Mouse (Mus musculus): ENCODE data around the gene Cd63.

Gene Cd63

DNA sequence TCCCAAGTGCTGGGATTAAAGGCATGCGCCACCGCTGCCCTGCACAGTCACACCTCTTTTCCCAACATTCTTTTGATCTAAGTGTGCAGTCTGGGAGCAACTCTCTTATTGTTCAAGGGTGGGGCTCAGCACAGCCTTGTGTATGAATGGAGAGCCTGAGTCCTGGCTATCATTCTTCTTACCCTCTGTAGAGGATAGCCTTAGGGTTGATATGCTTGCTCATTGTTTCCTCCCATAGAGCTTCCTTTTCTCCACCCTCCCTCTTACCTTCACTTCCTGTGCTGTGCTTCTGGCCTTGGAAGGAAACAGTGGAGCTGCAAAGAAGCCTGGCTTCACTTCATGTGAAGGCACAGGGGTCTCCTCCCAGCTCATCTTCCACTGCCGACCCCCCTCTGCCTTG, at the start of gene Cd63:
Gene Cd63, plus strand, starts transcription at position 292 of the 400 bp plus-strand sequence.
- no peak for DNase-seq

DNA sequence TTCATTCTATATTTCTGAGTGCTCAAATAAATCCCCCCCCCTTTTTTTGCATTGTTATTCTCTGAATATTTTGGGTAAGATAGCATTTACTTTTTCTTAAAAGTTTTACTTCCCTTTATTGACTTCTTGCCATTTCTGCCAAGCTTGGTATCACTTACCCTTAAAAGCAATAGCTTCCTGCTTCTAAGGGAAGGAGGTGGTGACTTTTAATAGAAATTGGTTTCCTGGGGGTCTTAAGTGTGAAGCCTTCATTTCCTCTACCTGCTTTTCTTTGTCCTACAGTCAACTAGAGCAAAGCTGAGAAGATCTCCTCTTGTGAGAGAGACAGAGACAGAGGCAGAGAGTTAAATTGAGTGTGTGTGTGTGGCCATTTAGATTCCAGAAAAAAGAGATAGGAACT, 39.6 kb upstream of the Cd63 start:
- DNase-seq = no peak

DNA sequence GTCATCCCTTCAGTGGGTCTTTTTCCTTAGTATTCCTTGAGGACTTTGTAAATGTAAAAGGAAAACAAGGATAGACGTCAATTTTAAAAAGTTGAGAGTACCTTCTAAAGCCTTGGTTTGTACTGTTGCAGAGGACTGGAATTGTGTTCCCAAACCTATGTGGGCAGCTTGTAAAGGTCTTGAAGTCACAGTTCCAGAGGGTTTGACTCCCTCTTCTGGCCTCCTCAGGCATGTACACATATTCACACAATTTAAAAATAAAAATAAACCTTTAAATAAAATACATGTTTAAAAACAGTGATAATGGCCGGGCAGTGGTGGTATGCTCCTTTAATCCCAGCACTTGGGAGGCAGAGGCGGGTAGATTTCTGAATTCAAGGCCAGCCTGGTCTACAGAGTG, 34.7 kb upstream of the Cd63 start:
- no peak for DNase-seq

DNA sequence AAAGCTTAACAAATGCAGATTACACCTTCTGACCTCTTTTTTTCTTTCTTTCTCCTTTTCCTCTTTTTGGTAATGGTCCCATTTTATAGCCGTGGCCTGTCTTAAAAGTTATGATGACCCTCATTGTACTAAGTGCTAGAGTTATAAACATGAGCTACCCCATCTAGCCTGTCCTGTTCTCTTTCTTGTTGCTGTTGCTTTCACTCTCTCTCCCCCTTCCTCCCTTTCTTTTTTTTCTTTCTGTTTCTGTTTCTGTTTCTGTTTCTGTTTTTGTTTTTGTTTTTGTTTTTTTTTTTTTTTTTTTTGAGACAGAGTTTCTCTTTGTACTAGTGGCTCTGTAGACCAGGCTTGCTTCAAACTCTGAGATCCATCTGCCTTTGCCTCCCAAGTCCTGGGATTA, 34.3 kb upstream of the Cd63 start:
- DNase-seq = no peak

DNA sequence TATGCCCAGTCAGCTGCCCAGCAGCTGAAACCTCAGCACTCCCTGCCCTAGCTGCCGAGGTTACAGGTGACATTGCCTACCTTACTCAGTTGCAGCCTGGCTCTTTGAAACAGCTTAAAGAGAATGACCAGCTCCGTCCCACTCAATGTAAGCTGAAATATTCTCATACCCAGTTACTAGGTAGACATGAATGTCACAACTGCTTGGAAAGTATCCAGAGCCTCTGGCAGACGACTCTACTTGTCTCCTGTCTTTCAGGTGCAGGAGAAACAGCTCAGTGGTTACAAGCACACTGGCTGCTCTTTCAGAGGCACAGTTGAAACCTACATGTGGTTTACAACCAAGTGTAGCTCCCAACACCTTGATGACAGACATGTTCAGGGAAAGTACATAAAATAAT, 30.4 kb upstream of the Cd63 start:
- no peak for DNase-seq

DNA sequence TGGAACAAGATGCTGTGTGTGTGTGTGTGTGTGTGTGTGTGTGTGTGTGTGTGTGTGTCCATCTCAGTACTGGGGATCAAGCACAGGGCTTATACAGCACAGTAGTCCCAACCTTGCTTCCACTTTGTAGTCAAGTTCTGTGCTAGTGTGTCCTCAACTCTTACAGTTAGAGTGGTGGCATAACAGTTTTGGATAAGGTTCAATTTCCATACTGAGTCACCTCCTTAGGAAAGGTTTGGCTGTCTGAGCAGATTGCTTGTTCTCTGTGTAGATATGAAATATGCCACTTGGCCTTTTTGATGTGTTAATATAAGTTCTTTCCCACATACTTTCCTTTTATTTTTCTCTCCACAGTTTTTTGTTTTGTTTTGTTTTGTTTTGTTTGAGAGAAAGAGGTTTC, 22.5 kb upstream of the Cd63 start:
- DNase-seq = no peak

DNA sequence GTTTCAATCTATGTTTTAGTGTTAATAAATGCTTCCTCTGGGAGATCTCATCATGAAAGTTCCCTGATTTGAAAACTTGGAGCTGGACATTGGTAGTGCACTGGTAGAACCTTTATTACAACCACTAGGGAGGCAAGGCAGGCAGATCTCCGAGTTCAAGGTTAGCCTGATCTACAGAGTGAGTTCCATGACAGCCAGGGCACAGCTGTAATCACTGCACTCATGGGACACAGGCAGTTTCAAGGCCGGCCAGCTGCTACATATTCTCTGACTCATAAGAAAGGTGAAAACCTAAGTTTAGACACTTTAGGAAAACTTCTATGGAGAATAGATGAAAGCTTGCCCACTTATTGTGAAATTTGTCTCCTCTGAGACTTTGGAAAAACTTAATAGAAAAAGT, 22.0 kb upstream of the Cd63 start:
- no peak for DNase-seq

DNA sequence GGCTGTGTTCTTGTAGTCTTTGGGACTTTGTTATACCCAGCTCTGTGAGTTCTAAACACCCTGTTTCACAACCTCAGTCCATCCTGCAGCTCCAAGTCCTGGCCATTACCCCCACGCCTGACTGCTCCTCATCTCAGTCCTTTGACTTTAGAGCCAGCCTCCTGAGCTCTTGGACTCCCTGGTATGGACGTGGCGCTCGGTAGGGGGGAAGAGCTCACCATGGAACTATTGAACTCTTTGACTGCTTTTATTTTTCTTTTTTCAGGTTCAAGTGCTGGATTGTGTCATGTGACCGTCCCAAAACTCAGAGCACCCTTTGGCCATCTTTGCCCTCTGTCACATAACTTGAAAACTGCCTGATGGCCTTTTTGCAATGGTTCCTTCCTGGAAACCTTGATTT, 18.7 kb upstream of the Cd63 start:
- no peak for DNase-seq

DNA sequence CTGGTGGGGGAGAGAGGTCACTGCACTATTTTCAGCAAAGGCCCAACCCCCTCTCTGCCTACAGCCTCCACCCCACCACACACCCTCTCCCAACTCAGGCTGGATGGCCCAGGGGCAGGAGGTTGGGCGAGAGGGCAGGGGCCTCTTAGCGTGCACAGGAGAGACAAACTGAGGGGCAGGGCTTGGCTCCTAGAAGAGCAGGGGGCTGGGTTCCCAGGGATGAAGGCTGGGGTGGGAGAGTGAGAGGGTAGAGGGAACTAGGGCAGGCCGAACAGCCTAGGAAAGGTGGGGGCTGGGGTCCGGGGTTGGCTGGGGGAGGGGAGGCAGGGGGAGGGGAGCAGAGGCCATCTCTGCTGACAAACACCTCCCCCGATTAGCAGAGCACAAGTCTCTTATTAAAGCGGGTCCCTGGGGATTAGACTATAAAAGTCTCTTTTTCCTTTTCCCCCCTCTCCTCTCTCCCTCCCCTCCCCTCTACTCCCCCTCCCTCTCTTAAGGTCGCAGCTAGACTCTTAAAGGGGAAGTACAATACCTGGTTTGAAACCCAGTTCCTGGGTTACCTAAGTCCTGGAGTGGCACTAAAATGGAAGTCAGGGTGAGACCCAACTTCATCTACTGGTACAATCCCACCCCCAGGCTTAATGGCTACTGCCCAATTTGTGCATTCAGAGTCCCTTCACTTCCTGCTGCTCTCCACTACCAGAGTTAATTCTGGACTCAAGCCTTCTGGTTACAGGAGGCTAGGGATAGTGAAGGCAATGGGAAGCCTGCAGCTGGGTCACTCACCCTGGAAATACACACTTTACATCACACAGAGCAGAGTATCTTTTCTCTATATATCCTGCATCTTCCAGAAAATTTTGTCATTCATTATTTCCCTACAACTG, 11.6 kb upstream of the Cd63 start:
- DNase-seq = peak; percentile 44 to 60

DNA sequence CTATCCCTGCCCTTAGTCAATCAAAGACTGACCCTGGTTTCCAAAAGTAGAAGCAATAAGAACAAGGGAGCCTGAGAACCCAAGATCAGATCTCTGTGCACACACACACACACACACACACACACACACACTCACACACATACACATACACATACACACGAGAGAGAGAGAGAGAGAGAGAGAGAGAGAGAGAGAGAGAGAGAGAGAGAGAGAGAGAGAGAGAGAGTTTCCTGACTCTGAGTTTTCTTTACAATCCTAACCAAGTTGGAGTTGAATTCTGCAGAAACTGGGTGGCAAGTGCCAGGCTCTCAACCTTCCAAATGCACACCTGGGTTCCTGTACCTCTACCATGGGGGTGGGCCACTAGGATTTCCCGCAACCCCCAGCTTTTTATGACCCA, 10.9 kb upstream of the Cd63 start:
- no peak for DNase-seq

DNA sequence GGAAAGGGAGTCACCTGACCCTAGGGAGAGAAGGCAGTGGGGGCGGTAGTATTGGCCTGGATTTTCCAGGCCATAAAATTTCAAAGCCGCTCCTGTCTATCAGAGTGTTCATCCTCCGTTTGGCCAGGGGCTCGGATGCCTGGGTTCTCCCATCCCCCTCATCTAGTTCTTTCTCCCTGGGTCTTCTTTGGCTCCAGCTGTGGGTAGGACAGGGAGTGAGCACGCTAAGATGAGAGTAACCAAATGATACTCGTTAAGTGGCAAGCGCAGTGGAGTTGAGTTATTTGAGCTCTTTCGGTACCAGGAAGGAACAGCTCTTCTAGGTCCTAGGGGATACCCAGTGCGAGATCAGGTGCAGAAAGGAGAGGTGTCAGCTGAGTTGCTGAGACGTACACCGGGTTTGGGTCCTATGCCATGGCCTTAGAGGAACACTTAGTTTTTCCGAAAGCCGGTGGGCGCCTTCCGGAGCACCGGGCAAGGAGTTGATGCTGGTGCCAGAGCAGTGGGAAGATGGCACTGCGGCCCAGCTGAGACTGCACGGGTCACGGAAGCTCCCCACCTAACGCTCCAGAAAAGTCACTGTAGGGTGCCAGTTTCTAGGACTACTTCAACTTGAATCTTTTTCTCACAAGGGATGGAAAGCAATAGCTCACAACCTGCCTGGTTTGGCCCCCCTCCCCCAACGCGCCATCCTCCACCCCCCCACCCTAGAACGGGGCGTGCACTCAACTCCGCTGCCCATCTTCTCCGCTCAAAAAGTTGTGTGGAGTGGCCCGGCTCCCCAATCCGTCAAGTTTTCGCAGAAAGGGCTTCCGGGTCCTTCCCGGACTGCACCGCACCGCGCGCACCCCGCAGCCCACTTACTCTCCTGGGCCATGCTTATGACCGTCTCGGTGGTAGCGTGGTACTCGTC, 10.2 kb upstream of the Cd63 start:
- peak in 1 of 2 experiments; percentile 31 for DNase-seq

DNA sequence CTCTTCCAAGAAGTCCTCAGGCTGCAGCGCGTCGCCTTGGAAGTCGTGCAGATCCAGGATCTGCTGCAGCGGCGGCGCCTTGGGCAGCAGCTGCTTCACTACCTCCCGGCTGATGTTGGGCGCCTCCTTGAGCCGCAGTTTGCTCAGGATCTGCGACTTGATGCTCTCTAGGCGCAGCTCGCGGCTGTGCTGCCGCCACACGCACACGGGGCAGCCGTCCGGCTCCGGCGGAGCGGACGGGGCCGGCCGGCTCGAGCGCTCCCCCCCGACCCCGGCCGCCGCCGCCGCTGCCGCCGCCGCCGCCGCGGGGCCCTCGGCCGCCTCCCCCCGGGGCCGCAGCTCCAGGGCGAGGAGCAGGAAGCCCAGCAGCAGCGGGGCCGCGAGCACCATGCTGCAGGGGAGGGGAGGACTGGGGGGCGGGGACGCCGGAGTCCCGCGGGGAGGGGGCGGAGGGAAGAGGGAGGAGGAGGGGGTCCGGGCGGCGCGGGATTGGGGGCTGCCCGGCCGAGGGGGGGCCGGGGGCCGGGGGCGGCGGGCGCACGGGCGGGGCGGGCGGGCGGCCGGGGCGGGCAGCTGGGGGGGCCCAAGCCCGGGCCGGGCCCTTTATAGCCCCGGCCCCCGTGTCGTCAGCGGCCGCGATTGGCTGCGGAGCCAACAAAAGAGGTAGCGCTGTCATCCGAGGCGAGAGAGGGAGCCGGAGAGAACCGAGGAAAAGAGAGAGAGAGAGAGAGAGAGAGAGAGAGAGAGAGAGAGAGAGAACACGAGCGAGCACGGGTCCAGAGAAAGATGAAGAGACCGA, 9.3 kb upstream of the Cd63 start, which contains the start of gene Gdf11:
Gene Gdf11, minus strand, starts transcription at position 423 of the 799 bp plus-strand sequence.
- DNase-seq = peak; percentile 78 to 84

DNA sequence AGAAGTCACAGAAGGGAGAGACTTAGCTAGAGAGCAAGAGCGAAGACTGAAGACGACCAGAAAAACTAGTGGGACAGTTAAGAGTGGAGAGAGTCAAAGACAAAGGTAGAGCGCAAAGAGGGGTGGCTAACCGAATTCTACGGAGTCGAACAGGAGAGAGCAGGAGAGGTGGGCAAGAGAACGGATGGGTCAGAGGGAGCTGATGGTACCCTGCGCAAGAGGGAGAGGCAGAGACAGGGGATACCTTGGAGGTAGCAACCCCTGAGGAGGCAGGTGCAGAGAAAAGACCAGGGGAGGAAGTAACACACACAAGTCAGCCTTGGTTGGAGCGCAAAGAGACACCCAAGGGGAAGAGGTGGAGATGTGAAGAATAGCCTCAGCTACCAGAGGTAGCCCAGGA, 8.5 kb upstream of the Cd63 start:
- no peak for DNase-seq

DNA sequence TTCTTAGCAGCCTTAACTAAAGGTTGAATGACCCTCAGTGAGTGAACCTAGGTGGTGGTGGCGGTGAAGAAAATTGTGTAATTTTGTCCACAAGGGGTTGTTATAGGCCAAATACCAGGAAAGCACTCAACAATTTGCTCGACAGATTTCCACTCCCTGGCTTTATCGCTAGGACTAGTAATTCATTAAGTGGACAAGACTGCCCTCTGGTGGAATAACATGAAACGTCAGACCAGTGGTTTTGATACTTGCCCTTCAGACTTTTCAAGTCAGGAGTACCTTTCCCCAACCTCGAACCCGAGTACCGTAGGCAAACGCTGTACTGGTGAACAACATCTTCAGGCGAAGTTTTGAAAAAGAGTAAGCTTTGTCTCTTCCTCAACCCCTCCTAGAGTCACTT, 5.4 kb upstream of the Cd63 start:
- DNase-seq = peak; percentile 66 to 80

DNA sequence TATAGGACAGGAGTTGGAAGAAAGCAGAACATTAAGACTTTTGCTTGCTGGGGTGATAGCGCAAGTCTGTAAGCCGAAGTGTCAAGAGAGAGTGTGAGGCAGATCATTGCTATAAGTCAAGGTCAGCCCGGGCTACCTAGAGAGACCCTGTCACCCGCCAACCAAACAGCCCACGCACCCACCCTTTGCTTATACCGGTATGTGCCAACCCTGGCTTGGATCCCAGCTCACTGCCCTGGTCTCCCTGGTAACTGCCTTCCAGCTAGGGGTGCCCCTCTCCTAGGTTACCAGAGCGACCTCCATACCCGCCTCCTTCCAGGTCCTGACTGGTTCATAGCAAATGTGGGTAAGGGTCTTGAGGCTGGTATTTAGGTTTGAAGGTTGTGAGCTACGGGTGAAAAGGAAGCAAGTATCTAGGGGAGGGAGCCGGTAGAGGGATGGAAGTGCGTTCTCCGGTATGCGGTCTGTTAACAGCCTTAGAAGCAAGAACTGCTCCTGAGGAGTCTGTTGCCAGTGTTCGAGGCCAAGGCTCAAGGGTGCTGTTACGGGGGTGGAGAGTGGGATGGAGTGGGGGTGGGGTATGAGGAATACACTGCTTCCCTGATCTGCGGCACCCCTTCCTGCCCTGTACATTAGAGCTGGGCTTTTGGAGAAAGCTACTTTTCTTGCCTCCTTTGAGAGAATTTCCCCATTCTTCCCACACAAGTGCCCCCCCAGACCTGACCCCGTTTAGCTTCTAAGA, 4.7 kb upstream of the Cd63 start:
- peak; percentile 49 to 69 for DNase-seq

DNA sequence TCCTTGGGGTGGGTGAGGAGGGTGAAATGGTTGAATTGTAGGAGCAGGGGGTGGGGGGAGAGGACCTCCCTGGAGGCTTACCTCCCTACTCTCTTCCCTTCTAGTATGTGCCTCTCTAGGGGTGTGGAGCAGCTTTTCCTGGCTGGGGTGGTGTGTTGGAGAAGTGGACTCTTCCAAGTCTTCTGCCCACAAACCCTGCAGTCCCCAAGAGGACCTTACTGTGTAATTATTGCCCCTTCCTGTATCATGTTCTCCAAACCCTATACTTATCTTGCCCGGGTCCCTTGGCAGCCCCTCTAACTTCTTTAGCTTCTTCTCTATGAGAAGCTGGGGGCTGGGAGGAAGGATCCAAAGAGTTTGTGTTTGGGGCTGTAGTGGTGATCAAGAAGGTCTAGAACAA, 4.0 kb upstream of the Cd63 start:
- DNase-seq = no peak

DNA sequence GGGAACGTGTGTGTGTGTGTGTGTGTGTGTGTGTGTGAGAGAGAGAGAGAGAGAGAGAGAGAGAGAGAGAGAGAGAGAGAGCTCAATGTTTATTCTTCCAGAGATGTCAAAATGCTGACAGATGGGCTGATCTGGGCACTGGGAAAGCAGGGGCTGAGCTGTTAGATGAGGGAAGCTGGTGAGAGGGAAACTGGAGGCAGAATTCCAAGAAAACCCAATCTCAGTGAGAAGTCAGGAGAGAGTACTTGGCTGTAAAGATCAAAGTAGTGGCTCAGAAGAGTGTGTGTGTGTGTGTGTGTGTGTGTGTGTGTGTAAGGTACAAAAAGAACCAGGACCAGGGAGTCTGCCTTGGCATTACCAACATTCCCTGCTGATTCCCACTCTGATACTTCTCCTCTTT, 3.3 kb upstream of the Cd63 start:
- DNase-seq = no peak

DNA sequence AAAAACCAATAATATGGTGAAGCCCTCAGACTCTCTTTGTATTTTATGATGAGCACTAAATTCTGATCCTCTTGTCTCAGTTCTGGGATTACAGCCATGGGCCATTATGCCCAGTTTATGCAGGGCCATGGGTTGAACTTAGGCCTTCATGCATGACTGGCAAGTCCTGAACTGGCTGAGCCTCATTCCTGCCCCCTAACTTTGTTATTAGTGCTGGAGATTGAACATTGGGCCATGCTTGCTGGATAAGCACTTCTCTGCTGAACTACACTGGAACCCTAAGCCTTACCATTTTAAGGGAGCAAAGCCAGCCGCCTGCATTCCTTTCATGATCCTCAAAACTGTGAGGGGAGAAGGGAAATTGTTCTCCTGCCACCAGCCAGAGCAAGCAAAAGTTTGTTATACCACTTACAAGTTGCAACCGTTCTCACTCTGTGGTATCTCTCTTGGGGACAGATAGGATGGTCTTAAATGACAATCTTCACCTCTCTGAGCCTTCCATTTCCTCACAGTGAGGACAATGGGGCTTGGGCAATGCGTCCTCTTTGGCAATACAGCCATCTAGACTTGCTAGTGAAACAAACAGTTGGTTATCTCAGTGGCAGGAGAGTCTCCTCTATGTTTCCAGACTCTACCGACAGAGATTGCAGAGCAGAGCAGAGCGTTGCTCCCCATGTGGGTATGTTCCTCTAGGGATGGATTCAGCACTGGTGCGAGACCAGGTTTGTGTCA, 864 bp upstream of the Cd63 start:
- DNase-seq = peak in 1 of 2 experiments; percentile 49

DNA sequence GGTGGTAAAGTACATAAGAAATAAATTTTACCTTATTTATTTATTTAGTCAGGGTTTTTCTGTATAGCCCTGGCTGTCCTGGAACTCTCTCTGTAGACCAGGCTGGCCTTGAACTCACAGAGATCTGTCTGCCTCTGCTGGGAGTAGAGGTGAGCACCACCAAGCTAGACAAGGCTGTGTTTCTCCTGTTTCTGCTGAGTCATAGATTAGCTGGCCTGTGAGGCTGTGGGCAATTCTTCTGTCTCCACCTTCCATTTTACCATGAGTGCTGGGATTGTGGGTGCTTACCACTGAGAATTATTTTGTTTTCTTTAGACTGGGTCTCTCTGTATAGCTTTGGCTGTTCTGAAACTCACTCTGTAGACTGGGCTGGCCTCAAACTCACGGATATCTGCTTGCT, 620 bp downstream of the Cd63 start:
- no peak for DNase-seq

DNA sequence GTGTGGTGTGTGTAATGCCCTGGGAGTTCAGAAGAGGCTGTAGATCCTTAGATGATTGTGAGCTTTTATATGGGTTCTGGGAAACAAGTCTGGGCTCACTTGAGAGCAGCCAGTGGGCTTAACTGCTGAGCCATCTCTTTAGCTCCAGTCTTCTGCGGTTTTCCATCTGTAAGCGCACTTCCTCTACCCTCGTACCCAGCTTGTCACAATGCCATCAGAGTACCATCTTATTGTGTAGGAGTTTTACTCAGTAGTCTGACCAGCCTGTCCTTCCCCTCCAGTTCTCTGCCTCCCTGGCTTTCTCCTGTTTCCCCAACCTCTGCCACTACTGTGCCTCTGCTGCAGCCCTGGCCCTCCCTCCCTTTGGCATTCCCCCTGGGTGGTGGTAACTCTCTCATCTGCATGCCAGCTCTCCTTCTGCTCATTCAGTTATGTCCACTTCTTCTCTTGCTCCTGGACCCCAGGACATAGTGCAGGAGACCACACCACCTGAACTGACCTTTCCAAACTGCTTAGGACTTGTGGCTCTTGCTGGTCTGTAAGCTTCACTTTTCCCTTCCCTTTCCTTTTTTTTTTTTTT, 1.7 kb downstream of the Cd63 start:
- DNase-seq = peak in 1 of 2 experiments; percentile 56

DNA sequence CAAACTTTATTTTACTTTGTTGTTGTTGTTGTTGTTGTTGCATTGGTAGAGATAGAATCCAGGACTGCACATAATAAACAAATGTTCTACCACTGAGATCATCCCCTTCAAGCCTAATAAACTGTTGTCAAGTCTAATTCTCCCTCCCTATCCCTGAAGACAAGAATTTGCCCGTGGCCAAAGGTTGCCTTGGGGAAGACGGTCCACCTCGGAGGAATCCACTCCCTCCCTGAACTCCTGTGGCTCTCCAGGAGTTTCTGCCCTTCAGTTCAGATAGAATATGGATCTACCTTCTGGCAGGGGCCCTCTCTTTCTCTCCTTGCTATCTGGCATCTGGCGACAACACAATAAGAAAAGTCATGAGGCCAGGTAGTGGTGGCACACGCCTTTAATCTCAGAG, 4.0 kb downstream of the Cd63 start:
- DNase-seq = no peak
